Mouse (Mus musculus): ENCODE measurements around the gene Asb4.

DNA sequence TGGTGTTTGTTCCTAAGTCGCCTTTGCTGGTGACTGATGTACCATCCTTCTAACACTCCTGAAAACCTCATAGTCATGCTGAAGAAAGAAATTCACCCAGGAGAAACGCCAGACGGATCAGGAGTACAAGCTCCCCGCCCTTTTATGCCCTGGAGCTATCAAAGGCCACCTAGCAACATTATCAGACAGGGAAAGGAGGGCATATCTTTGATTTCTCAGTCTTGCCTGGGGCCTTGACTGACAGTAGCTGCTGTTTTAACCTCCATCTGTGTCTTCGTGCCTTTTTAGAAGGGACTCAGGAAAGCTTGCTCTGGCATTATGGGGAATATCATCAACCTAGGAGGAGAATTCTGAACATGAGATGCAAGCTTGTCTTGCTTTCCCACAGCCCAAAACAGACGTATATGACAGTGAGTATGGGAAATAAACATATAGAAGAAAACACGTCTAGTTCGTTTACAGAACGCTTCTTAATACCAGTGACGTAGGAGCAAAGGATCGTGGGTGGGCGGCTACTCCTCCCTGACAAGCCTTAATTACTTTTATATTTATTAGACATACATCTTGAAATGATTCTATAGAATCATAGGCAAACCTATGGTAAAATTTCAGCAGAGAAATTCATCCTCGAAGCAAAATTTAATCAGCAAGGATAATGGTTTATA, 1.1 kb upstream of the Asb4 start:
- TF ChIP-seq CTCF (IDR thresholded peaks at IDR 0.05; ENCODE audit: low read depth, low read length) (no peak), POLR2A (IDR thresholded peaks at IDR 0.05; ENCODE audit: extremely low read depth, insufficient read depth, low read length) (no peak)
